ENCODE assay signal across 19 mouse cellular contexts in the genomic region with DNA sequence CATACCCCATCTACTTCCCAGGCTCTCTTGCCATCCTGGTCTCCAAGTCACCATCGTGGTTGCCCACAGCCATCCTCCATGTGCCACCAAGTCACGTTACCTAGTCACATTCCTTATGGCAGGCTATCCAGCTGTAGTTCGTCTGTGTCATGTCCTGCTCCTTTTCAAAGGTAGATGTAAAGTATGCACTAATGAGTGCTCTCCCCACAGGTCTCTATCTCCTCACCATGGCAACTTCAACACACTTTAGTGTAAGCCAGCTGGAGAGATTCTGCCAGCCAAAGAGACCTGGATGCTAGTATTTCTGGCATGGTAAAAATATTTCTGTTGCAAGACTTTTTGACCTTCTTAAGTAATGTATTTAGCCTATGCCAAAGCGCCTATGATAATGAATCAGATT. TPM values are rescaled to one million over a fixed set of nuclear protein-coding genes. Genes with fewer than 3 reads are reported as not detected.
"Had no signal": no experiment of that assay in that cellular context is flagged by ENCODE, and none has a peak within 500 bp of the region (broad histone marks: within the 10 kb centered on the region; RNA-seq: fewer than 3 reads in every experiment).

No protein-coding gene starts in this region.

- H3K4me2 ChIP-seq: neural tube, embryonic 15.5 days; stomach, embryonic 15.5 days had no signal

- H3K4me3 ChIP-seq: neural tube, embryonic 15.5 days; stomach, embryonic 15.5 days had no signal

- DNase-seq: retina, postnatal 1 day; right cerebral cortex, adult 18-20 months; right cerebral cortex, postnatal 14 days; right cerebral cortex, postnatal 25 days; right cerebral cortex, postnatal 4 days; spleen, adult 18-20 months; thymus, adult 18-20 months; thymus, adult 2 months; thymus, postnatal 14 days; thymus, postnatal 25 days; thymus, postnatal 36 days; thymus, postnatal 4 days had no signal

- H3K9ac ChIP-seq: neural tube, embryonic 15.5 days; stomach, embryonic 15.5 days had no signal

- H3K36me3 ChIP-seq: neural tube, embryonic 15.5 days; stomach, embryonic 15.5 days had no signal

- H3K4me1 ChIP-seq: neural tube, embryonic 15.5 days; stomach, embryonic 15.5 days had no signal

- H3K27ac ChIP-seq: neural tube, embryonic 15.5 days; stomach, embryonic 15.5 days; stomach, postnatal 0 days had no signal

- H3K27me3 ChIP-seq: neural tube, embryonic 15.5 days; stomach, embryonic 15.5 days had no signal

- H3K9me3 ChIP-seq: neural tube, embryonic 15.5 days; stomach, embryonic 15.5 days had no signal

RNA-seq across cellular contexts. Expression of a gene that starts 30.5 kb away (rescaled TPM):
- total RNA-seq: neutrophil, adult 5-6 weeks had no signal
- polyA plus RNA-seq: neural tube, embryonic 14.5 days; spleen, adult 2 months; testis, adult 2 months had no signal
